Mouse (Mus musculus): ENCODE measurements around the gene Vtcn1. TPM values are rescaled to one million over a fixed set of nuclear protein-coding genes. Genes with fewer than 3 reads are reported as not detected.

Vtcn1 gene
- not detected in 2 replicates for polyA plus RNA-seq (2015; fragmentation: Nextera tagmentation; extraction: Ambion mirVana)

- Histone ChIP-seq H3K9ac (no peak within 1 kb of the TSS), H3K4me3 (no peak within 1 kb of the TSS), H3K36me3 (no peaks in the 10 kb centered on the region), H3K4me1 (replicated peaks) (peaks cover 5% of the 10 kb centered on the region; the same call in 1 of the 2 replicates), H3K4me2 (no peak within 1 kb of the TSS), H3K27me3 (no peaks in the 10 kb centered on the region), H3K27ac (replicated peaks) (no peak within 1 kb of the TSS), H3K9me3 (no peaks in the 10 kb centered on the region)
- WGBS = 61% methylated on average over 6 of the region's 6 CpGs
- no peak for ATAC-seq (ENCODE audit: low read depth)
These were observed at the start of gene Vtcn1 for GRCm38 (mm10) chr3:100825225-100825965. Gene Vtcn1 (plus strand): TSS chr3:100825459.

- no peak for ATAC-seq (ENCODE audit: low read depth)
- Histone ChIP-seq H3K4me3 (no peak overlapping the region), H3K4me1 (replicated peaks) (no peaks in the 10 kb centered on the region), H3K9me3 (no peaks in the 10 kb centered on the region), H3K27ac (replicated peaks) (no peak overlapping the region), H3K36me3 (no peaks in the 10 kb centered on the region), H3K9ac (no peak overlapping the region), H3K4me2 (no peak overlapping the region), H3K27me3 (no peaks in the 10 kb centered on the region)
- WGBS = 81% methylated on average over 6 of the region's 6 CpGs
These were observed 48.3 kb upstream of the Vtcn1 start for GRCm38 (mm10) chr3:100776967-100777366.

GRCm38 (mm10) chr3:100777568-100777967 lies 47.7 kb upstream of the Vtcn1 start:
- no peak for ATAC-seq (ENCODE audit: low read depth)
- WGBS = 20% methylated on average over 4 of the region's 4 CpGs
- Histone ChIP-seq H3K9me3 (no peaks in the 10 kb centered on the region), H3K27ac (replicated peaks) (no peak overlapping the region), H3K36me3 (no peaks in the 10 kb centered on the region), H3K4me1 (replicated peaks) (no peaks in the 10 kb centered on the region), H3K4me3 (no peak overlapping the region), H3K27me3 (no peaks in the 10 kb centered on the region), H3K9ac (no peak overlapping the region), H3K4me2 (no peak overlapping the region)

- Histone ChIP-seq H3K4me1 (replicated peaks) (no peaks in the 10 kb centered on the region), H3K27me3 (no peaks in the 10 kb centered on the region), H3K4me3 (no peak overlapping the region), H3K9me3 (no peaks in the 10 kb centered on the region), H3K4me2 (no peak overlapping the region), H3K27ac (replicated peaks) (no peak overlapping the region), H3K9ac (no peak overlapping the region), H3K36me3 (no peaks in the 10 kb centered on the region)
- 84% methylated on average over 2 of the region's 2 CpGs for WGBS
- ATAC-seq (ENCODE audit: low read depth) = no peak
These were observed 39.2 kb upstream of the Vtcn1 start for GRCm38 (mm10) chr3:100786076-100786475.

GRCm38 (mm10) chr3:100791670-100792069 lies 33.6 kb upstream of the Vtcn1 start:
- Histone ChIP-seq H3K27me3 (no peaks in the 10 kb centered on the region), H3K4me2 (no peak overlapping the region), H3K27ac (replicated peaks) (no peak overlapping the region), H3K4me1 (replicated peaks) (no peaks in the 10 kb centered on the region), H3K9ac (no peak overlapping the region), H3K9me3 (no peaks in the 10 kb centered on the region), H3K36me3 (no peaks in the 10 kb centered on the region), H3K4me3 (no peak overlapping the region)
- no peak for ATAC-seq (ENCODE audit: low read depth)
- WGBS = 89% methylated on average over 3 of the region's 3 CpGs

- ATAC-seq (ENCODE audit: low read depth) = no peak
- no peak overlapping the region for H3K9ac ChIP-seq
- H3K4me2 ChIP-seq = no peak overlapping the region
- H3K27ac ChIP-seq (replicated peaks) = no peak overlapping the region
- no peaks in the 10 kb centered on the region for H3K4me1 ChIP-seq (replicated peaks)
- H3K27me3 ChIP-seq = no peaks in the 10 kb centered on the region
- H3K36me3 ChIP-seq = no peaks in the 10 kb centered on the region
- H3K4me3 ChIP-seq = no peak overlapping the region
- H3K9me3 ChIP-seq = no peaks in the 10 kb centered on the region
- 96% methylated on average over 2 of the region's 2 CpGs for WGBS
These were observed 31.9 kb upstream of the Vtcn1 start for GRCm38 (mm10) chr3:100793345-100793744.

GRCm38 (mm10) chr3:100796571-100796970 lies 28.7 kb upstream of the Vtcn1 start:
- Histone ChIP-seq H3K4me3 (no peak overlapping the region), H3K27me3 (no peaks in the 10 kb centered on the region), H3K4me2 (no peak overlapping the region), H3K9ac (no peak overlapping the region), H3K4me1 (replicated peaks) (no peaks in the 10 kb centered on the region), H3K36me3 (no peaks in the 10 kb centered on the region), H3K9me3 (no peaks in the 10 kb centered on the region), H3K27ac (replicated peaks) (no peak overlapping the region)
- ATAC-seq (ENCODE audit: low read depth) = no peak
- 60% methylated on average over 4 of the region's 4 CpGs for WGBS

- no peak for ATAC-seq (ENCODE audit: low read depth)
- H3K4me2 ChIP-seq = no peak overlapping the region
- 77% methylated on average over 6 of the region's 6 CpGs for WGBS
These were observed 27.8 kb upstream of the Vtcn1 start for GRCm38 (mm10) chr3:100797166-100798145.

GRCm38 (mm10) chr3:100798872-100799422 lies 26.3 kb upstream of the Vtcn1 start:
- no peaks in the 10 kb centered on the region for H3K4me1 ChIP-seq (replicated peaks)
- 77% methylated on average over 3 of the region's 3 CpGs for WGBS
- H3K27me3 ChIP-seq = no peaks in the 10 kb centered on the region
- H3K4me2 ChIP-seq = no peak overlapping the region
- ATAC-seq (ENCODE audit: low read depth) = no peak
- H3K9me3 ChIP-seq = no peaks in the 10 kb centered on the region
- H3K9ac ChIP-seq = no peak overlapping the region
- no peak overlapping the region for H3K27ac ChIP-seq (replicated peaks)
- H3K4me3 ChIP-seq = no peak overlapping the region
- no peaks in the 10 kb centered on the region for H3K36me3 ChIP-seq

More at GRCm38 (mm10) chr3:100797166-100798145, 27.8 kb upstream of the Vtcn1 start:
- no peaks in the 10 kb centered on the region for H3K4me1 ChIP-seq (replicated peaks)
- H3K27me3 ChIP-seq = no peaks in the 10 kb centered on the region
- H3K27ac ChIP-seq (replicated peaks) = no peak overlapping the region
- H3K9me3 ChIP-seq = no peaks in the 10 kb centered on the region
- no peaks in the 10 kb centered on the region for H3K36me3 ChIP-seq
- no peak overlapping the region for H3K4me3 ChIP-seq
- H3K9ac ChIP-seq = no peak overlapping the region

GRCm38 (mm10) chr3:100804975-100805374 lies 20.3 kb upstream of the Vtcn1 start:
- no peaks in the 10 kb centered on the region for H3K36me3 ChIP-seq
- no peak for ATAC-seq (ENCODE audit: low read depth)
- H3K4me3 ChIP-seq = no peak overlapping the region
- H3K9me3 ChIP-seq = no peaks in the 10 kb centered on the region
- no peak overlapping the region for H3K27ac ChIP-seq (replicated peaks)
- no peak overlapping the region for H3K4me2 ChIP-seq
- H3K9ac ChIP-seq = no peak overlapping the region
- 65% methylated on average over 1 of the region's 1 CpGs for WGBS
- H3K4me1 ChIP-seq (replicated peaks) = no peaks in the 10 kb centered on the region
- no peaks in the 10 kb centered on the region for H3K27me3 ChIP-seq

GRCm38 (mm10) chr3:100805925-100806324 lies 19.3 kb upstream of the Vtcn1 start:
- 66% methylated on average over 6 of the region's 6 CpGs for WGBS

GRCm38 (mm10) chr3:100810461-100810860 lies 14.8 kb upstream of the Vtcn1 start:
- Histone ChIP-seq H3K4me2 (no peak overlapping the region), H3K4me3 (no peak overlapping the region), H3K27me3 (no peaks in the 10 kb centered on the region), H3K9ac (no peak overlapping the region), H3K27ac (replicated peaks) (no peak overlapping the region), H3K4me1 (replicated peaks) (no peaks in the 10 kb centered on the region), H3K36me3 (no peaks in the 10 kb centered on the region), H3K9me3 (no peaks in the 10 kb centered on the region)
- ATAC-seq (ENCODE audit: low read depth) = no peak
- WGBS = 22% methylated on average over 2 of the region's 2 CpGs

More at GRCm38 (mm10) chr3:100805925-100806324, 19.3 kb upstream of the Vtcn1 start:
- Histone ChIP-seq H3K4me1 (replicated peaks) (no peaks in the 10 kb centered on the region), H3K36me3 (no peaks in the 10 kb centered on the region), H3K27ac (replicated peaks) (no peak overlapping the region), H3K4me2 (no peak overlapping the region), H3K4me3 (no peak overlapping the region), H3K9me3 (no peaks in the 10 kb centered on the region), H3K9ac (no peak overlapping the region), H3K27me3 (no peaks in the 10 kb centered on the region)
- no peak for ATAC-seq (ENCODE audit: low read depth)

Measured in neural tube, embryonic 13.5 days (tissue).